Mouse (Mus musculus): Measurements from ENCODE around the gene Anapc2. TPM values are rescaled to one million over a fixed set of nuclear protein-coding genes. Genes with fewer than 3 reads are reported as not detected.

Anapc2 gene
- total RNA-seq, 2 experiments from 2014 or later, result 29.7 to 32.3 TPM

DNA sequence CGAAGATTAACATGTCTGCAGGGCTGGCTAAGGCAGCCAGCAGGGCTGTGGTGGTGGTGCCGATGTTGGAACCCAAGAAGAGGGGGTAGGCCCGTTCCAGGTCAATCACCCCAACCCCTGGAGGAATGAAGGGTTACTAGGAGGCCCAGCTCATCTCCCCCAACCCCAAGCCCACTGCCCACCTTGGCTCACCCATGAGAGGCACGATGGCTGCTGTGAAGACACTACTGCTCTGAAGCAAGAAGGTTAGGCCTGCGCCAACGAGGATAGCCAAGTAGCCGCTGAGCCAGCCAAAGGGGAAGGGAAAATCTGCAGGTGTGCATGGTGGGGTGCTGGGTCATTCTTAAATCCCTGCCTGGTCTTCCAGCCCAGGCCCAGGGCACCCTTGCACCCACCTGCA, 41.7 kb upstream of the Anapc2 start:
- DNase-seq, result no peak
- Histone ChIP-seq H3K27ac (no peak overlapping the region), H3K4me3 (no peak overlapping the region)
- intact Hi-C loops (cut with DNase I), result no loop called here
- TF ChIP-seq CTCF (IDR thresholded peaks at IDR 0.05), result no peak

DNA sequence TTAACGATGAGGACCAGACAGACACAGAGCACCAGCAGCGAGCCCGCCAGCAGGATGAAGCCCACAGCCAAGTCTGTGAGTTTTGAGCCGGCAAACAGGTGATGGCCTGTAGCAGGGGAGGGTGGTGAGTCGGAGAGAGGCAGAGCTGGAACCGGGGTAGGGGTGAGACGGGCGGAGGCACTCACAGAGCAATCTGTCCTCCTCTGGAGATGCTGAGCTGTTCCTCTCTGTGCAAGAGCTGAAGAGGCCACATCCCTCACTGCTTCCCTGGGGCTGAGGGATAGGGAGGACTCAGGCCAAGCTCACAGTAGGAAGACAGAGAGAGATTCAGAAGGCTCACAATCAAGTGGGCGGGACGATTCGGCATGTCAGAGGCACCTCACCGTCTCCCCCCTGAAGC, 41.2 kb upstream of the Anapc2 start:
- Histone ChIP-seq H3K27ac (no peak overlapping the region), H3K4me3 (no peak overlapping the region)
- no peak for DNase-seq
- intact Hi-C loops (cut with DNase I), result no loop called here
- no peak for TF ChIP-seq CTCF (IDR thresholded peaks at IDR 0.05)

DNA sequence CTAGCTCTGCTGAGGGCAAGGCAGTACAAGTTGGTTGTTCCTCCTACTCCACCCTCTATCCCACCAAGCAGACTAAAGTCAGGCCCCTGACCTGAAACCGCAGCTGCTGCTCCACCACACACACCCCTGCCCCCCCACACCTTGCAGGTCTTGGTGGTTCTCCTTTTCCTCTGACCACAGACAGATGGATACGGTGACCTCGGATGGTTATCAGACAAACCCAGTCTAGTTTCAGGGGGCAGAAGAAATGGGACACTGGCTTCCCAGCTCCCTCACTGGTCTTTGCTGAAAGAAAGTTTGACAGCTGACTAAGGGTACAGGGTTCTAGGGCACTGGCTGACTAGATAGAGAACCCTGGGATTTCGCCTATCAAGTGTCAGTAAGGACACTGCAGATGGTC, 38.9 kb upstream of the Anapc2 start:
- no peak overlapping the region for H3K27ac ChIP-seq

DNA sequence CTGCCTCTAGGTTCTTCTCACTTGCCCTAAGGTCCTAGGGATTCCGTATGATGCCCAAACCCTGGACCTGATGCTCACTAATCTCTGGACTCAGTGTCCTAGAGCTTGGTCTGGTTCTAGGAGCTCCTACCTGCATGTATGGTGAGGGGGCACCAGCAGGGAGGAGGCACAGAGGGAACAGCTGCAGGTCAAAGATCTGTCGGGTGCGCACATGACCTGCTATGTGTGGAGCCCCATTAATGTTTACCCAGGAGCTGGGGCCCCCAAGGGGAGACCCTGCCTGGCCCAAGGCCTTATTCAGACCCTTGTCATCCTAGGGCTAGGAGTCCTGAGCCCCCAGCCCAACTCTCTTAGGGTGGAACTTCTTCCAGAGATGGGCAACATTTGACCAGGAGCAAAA, 38.2 kb upstream of the Anapc2 start, which contains the start of gene Slc34a3:
Slc34a3 (minus strand) TSS at position 315 of the 400 bp plus-strand sequence.
- intact Hi-C loops (cut with DNase I), result no loop called here
- TF ChIP-seq CTCF (IDR thresholded peaks at IDR 0.05), result no peak
- no peak for DNase-seq
- Histone ChIP-seq H3K4me3 (no peak within 1 kb of the TSS), H3K27ac (no peak within 1 kb of the TSS)

More for the DNA sequence above, 38.9 kb upstream of the Anapc2 start:
- no peak for DNase-seq
- no peak overlapping the region for H3K4me3 ChIP-seq
- intact Hi-C loops (cut with DNase I), result no loop called here
- no peak for TF ChIP-seq CTCF (IDR thresholded peaks at IDR 0.05)

DNA sequence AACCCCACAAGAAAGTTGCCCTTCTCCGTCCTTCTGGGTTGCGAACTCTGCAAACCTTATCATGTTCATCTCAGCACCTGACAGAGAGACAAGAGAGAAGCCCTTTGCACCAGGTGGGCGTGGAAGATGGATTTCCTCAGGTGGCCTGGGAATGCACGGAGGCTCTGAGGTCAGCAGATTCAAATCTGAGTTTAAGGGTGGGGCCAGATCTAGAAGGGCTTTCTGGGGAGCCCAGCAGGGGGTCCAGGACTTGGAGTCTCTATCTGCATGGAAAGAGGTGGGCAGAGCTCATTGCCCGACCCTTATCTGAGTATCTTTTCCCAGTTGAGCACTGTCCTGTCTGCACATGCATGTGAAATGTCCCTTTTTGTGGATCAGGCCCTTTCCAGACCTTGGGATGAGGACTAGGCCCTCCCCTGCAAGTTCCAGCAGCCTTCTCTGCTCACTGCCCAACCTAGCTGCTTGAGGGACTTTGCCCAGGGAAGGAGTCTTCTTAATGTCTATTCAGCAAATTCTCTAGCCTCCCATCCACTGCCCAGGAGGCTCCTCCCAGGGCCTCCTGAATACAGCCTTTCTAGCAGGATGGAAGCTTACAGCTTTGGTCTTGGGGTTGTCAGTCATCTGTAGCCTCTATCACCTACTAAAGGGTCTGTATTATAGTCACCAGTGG, 37.6 kb upstream of the Anapc2 start:
- intact Hi-C loops (cut with DNase I), result no loop called here
- H3K27ac ChIP-seq, result no peak overlapping the region

DNA sequence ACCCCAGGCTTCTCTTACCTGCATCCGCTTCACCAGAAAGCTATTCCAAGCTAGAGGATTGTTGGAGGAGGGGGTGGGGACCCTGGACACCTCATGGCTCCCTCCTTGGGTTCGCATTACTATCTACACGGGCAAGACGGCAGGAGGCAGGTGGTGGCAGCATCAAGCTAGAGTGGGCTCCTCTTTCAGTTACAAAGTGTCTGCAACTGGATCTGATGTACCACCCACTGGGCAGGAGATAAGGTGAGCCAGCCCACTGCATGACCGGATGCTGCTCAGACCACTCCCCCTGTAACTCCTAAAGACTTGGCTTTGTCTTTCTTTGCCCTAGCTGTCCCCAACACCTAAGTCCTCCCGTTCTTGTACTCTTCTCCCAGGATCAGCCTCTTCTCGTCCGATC, 35.7 kb upstream of the Anapc2 start, which contains the start of gene Rnf224:
Rnf224 (minus strand) TSS at position 174 of the 400 bp plus-strand sequence.
- intact Hi-C loops (cut with DNase I), result no loop called here
- no peak within 1 kb of the TSS for H3K27ac ChIP-seq
- DNase-seq, result no peak
- H3K4me3 ChIP-seq, result no peak within 1 kb of the TSS
- TF ChIP-seq CTCF (IDR thresholded peaks at IDR 0.05), result no peak

More for the DNA sequence above, 37.6 kb upstream of the Anapc2 start:
- no peak for TF ChIP-seq CTCF (IDR thresholded peaks at IDR 0.05)
- DNase-seq, result no peak
- H3K4me3 ChIP-seq, result no peak overlapping the region

DNA sequence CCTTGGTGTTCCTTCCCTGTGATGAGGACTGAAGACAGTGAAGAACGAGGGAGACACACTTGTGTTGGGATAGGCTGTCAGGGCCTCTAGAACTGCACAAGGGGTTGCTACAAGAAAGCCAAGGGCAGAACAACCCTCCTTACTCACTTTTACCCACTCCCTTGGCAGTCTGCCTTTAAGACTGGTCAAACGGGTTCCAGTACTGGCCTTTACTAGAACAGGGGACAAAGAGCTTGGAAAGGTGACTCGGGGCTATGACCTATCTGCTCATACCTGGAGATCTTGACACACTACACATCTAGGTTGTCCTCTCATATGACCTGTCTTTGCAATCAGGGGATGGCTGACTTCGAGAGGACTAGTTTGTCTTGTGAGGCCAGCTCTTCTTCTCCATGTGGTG, 34.8 kb upstream of the Anapc2 start:
- no peak for TF ChIP-seq CTCF (IDR thresholded peaks at IDR 0.05)
- Histone ChIP-seq H3K27ac (no peak overlapping the region), H3K4me3 (no peak overlapping the region)
- intact Hi-C loops (cut with DNase I), result no loop called here
- DNase-seq, result no peak

DNA sequence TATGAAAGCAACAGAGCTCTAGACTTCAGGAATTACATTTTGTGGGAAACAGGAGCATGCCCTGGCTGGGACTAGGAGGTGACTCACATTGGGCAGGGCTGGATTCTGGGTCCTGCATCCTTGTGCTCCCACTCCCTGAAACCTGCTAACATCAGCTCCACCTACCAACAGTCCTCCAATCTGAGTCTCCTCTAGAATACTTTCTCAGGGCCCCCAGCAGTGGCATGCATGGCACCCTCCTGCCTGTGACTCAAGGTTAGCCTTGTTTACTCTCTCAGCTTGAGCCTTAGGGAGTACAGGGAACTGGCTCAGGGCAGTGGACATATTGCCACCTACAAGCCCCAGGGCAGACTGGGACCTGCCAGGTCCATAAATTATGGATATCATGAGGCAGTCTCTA, 34.2 kb upstream of the Anapc2 start:
- no peak for TF ChIP-seq CTCF (IDR thresholded peaks at IDR 0.05)
- intact Hi-C loops (cut with DNase I), result no loop called here
- DNase-seq, result no peak
- Histone ChIP-seq H3K27ac (no peak overlapping the region), H3K4me3 (no peak overlapping the region)

DNA sequence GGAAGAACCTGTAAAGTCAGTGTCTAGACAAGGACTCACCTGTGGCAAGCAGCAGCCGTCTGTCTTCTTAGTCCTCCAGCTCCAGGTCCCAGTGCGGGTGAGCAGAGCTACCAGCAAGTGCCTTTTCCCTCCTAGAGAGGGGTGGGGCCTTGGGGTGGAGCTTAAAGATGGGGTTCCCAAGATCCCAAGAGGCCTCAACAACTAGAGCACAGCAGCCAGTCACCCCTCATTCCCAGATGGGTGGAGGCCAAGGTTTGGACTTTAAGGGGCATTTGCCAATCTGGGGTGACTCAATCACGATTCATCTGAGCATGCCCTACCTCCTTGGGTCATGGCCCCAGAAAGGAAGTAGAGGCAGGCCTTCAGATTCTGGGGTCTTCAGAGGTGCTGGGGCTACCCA, 32.5 kb upstream of the Anapc2 start:
- DNase-seq, result no peak
- TF ChIP-seq CTCF (IDR thresholded peaks at IDR 0.05), result no peak
- intact Hi-C loops (cut with DNase I), result no loop called here
- no peak overlapping the region for H3K4me3 ChIP-seq
- H3K27ac ChIP-seq, result no peak overlapping the region

DNA sequence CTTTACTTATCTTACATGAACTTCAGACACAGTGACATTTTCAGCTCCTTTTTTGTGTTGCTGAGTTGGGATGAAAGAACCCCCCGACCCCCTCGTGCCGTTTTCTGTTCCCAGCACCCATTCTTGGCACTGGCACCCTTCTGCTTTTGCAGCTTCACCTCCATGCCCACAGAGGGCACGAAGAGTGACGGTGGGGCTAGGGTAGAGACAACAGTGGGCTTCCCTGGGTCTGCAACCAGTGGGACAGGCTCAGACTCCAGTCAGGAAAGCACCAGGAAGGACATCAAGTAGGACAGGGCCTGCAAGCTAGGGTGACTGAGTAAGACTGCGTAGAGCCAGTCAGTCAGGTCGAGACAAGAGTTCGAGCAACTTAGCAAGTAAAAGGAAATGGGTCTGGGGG, 32.0 kb upstream of the Anapc2 start:
- no peak for DNase-seq
- Histone ChIP-seq H3K27ac (peak overlapping the region; percentile 71), H3K4me3 (peak overlapping the region; percentile 65)
- intact Hi-C loops (cut with DNase I), result no loop called here
- no peak for TF ChIP-seq CTCF (IDR thresholded peaks at IDR 0.05)

DNA sequence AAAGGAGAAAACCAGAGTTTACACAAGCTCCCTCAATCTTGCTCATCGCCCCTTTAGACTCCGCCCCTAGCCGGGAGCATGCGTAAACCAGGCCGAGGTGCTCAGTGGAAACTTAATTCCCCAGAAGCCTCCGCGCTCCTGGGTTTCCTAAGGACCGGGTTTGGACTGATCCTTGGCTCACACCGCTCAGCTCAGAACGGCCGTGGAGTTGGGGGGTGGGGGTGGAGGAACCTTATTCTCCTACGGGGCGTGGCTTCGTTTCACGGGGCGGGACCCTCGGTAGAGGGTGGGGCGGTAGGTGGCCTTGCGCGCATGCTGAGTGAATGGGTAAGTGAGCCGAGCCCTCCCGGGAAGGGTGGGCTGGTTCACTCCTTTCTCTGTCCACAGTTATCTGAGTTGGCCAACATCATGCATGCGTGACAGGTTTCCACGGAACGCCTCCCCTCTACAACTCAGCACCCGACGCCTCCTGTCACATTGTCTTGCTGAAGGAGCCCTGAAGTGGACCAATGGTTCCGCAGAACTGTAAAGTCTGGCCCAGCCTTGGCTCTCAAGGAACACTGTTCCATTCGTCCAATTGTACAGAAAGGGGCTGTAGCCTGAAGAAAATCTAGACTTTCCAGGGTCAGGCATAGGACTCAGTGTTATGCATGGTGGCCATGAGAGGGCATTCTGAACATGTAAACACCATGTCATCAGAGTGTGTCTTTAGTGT, 31.4 kb upstream of the Anapc2 start:
- intact Hi-C loops (cut with DNase I), result no loop called here
- peak; percentile 80 for DNase-seq
- no peak for TF ChIP-seq CTCF (IDR thresholded peaks at IDR 0.05)
- H3K4me3 ChIP-seq, result peak overlapping the region; percentile 65
- H3K27ac ChIP-seq, result peak overlapping the region; percentile 71

DNA sequence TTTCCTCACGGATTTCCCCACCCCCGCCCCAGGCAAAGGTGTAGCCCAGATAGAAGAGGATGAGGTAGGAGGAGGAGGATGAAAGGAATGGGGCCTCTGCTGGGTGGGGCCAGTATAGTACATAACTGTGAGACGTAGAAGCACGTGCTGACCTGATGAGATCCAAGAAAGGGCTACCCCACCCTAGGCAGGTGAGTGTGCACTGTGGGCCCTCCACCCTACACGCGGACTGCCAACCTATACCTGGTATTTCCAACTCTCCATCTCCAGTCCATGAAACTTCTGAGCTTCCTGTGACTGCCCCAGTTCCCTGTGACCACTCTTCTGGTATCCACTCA, 30.9 kb upstream of the Anapc2 start:
- TF ChIP-seq CTCF (IDR thresholded peaks at IDR 0.05), result no peak
- intact Hi-C loops (cut with DNase I), result no loop called here
- no peak for DNase-seq
- Histone ChIP-seq H3K4me3 (peak overlapping the region; percentile 65), H3K27ac (no peak overlapping the region)

DNA sequence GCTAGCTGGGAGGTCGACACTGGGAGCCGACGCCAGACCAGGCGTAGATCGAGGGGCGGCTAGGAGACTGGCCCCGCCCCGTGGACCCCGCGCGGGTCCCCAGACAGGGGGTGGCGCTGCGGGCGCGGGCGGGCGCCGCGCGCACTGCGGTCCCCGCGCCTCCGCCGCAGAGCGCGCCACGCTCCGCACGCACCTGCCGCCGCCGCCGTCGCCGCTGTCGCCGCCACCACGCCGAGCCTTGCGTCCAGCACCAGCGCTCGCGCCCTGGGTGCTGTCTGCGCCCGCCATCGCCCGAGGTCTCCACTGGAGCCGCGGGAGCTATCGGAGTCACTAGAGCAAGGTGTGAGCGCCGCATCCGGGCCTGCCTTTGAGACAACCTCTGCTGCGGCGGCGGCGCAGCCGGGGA, 30.2 kb upstream of the Anapc2 start, which contains the start of the genes Rnf208 and Cysrt1:
Rnf208 (plus strand) TSS at position 155 of the 406 bp plus-strand sequence.
Cysrt1 (minus strand) TSS at position 352 of the 406 bp plus-strand sequence.
- H3K27ac ChIP-seq, result peak within 1 kb of the TSS; percentile 71
- no peak for DNase-seq
- no peak for TF ChIP-seq CTCF (IDR thresholded peaks at IDR 0.05)
- H3K4me3 ChIP-seq, result peak within 1 kb of the TSS; percentile 65
- intact Hi-C loops (cut with DNase I), result no loop called here

Measured in gastrocnemius, adult 2 months (tissue).